ENCODE assay signal across 19 mouse cellular contexts in genomic region chr19:47309824-47310223, GRCm38 (mm10).
DNase-seq lines count a peak whose midpoint lies in the region; TF ChIP-seq lines count a peak whose summit lies in the region.
"Had no signal": no experiment of that assay in that cellular context is flagged by ENCODE, and none has a peak within 500 bp of the region (broad histone marks: within the 10 kb centered on the region; RNA-seq: fewer than 3 reads in every experiment).

No protein-coding gene starts in this region.

- H3K27ac ChIP-seq in gastrocnemius, adult 2 months = no peak overlapping the region
- H3K27ac ChIP-seq: embryonic facial prominence, embryonic 13.5 days; embryonic facial prominence, embryonic 15.5 days; forebrain, embryonic 10.5 days; forebrain, embryonic 12.5 days had no signal

- no peak overlapping the region for H3K4me3 ChIP-seq in gastrocnemius, adult 2 months
- H3K4me3 ChIP-seq: embryonic facial prominence, embryonic 13.5 days; embryonic facial prominence, embryonic 15.5 days; erythroblast, embryonic 14.5 days; forebrain, embryonic 10.5 days; forebrain, embryonic 12.5 days had no signal

- intact Hi-C loops in gastrocnemius, adult 2 months (cut with DNase I) = no loop called here

- TF ChIP-seq CTCF in gastrocnemius, adult 2 months (IDR thresholded peaks at IDR 0.05) = no peak

- peak; percentile 71 for DNase-seq in gastrocnemius, adult 2 months
- DNase-seq in gastrocnemius, adult 8-10 months (ENCODE audit: low spot score in 2 of 2) = no peak
- peak; percentile 93 for DNase-seq in heart, adult 11 months
- no peak for DNase-seq in heart, adult 18-20 months
- DNase-seq: adrenal gland, adult 2 months; adrenal gland, postnatal 10 days; adrenal gland, postnatal 25 days; cerebellum, adult 11 months; cerebellum, adult 18-20 months; cerebellum, adult 8-10 months; cerebellum, adult 9-11 months; cerebellum, postnatal 14 days; cerebellum, postnatal 36 days; embryo, embryonic 11 days had no signal

Comparison
In these comparisons a context has a peak if more than half of its experiments do, and no peak if none do; other contexts are left out.
1. DNase-seq: peak in gastrocnemius, adult 2 months (single experiment) and heart, adult 11 months (single experiment); none in gastrocnemius, adult 8-10 months (0 of 2) and heart, adult 18-20 months (0 of 2).